Mouse (Mus musculus) embryonic facial prominence, embryonic 12.5 days (tissue): ENCODE measurements at regions not wholly inside any gene's neighbourhood (a gene's known extent, or its start where the extent isn't known, plus 50 kb on each side); places are given as distances from the start of the nearest gene placed in this dataset.

Source experiments
- ATAC-seq: fragments of 200-750 bp; cut with Nextera tagmentation; 2 replicates; pipeline ENCODE4 v1.8.0; 2017; ENCODE audit not compliant: insufficient number of reproducible peaks, insufficient read depth, low FRiP score, low TSS enrichment
- H3K27ac ChIP-seq: fragments of 300-500 bp; sonication (generic); 2 replicates; pipeline ENCODE4 v1.5.1; 2016; ENCODE audit warnings: mild to moderate bottlenecking
- H3K27me3 ChIP-seq: fragments of 300-500 bp; sonication (generic); 2 replicates; pipeline ENCODE4 v1.6.1; 2016; ENCODE audit warnings: mild to moderate bottlenecking, moderate library complexity
- H3K36me3 ChIP-seq: fragments of 300-500 bp; sonication (generic); 2 replicates; pipeline ENCODE4 v1.6.1; 2016; ENCODE audit warnings: mild to moderate bottlenecking
- H3K4me1 ChIP-seq: fragments of 300-500 bp; sonication (generic); 2 replicates; pipeline ENCODE4 v1.6.1; 2016
- H3K4me2 ChIP-seq: fragments of 300-500 bp; sonication (generic); replicated peaks from 2 replicates; pipeline ENCODE4 v1.6.1; 2016; ENCODE audit warnings: mild to moderate bottlenecking, moderate library complexity
- H3K4me3 ChIP-seq: fragments of 300-500 bp; sonication (generic); 2 replicates; pipeline ENCODE4 v1.5.1; 2016; ENCODE audit warnings: mild to moderate bottlenecking
- H3K9ac ChIP-seq: fragments of 300-500 bp; sonication (generic); 2 replicates; pipeline ENCODE4 v1.6.1; 2016; ENCODE audit warnings: mild to moderate bottlenecking, moderate library complexity
- H3K9me3 ChIP-seq: fragments of 300-500 bp; sonication (generic); 2 replicates; pipeline ENCODE4 v1.6.1; 2016; ENCODE audit warnings: mild to moderate bottlenecking, moderate library complexity
- WGBS: fragments of 180-500 bp; shearing (Covaris S2); methylation state at CpG from one replicate; pipeline ENCODE4 v1.1.7; 2016; 5-methylcytosine and 5-hydroxymethylcytosine counted together

- Histone ChIP-seq H3K27me3 (no peaks in the 10 kb centered on the region), H3K9me3 (no peaks in the 10 kb centered on the region), H3K27ac (no peak overlapping the region), H3K9ac (no peak overlapping the region), H3K4me3 (no peak overlapping the region), H3K36me3 (no peaks in the 10 kb centered on the region), H3K4me1 (no peaks in the 10 kb centered on the region), H3K4me2 (no peak overlapping the region)
- 92% methylated on average over 3 of the region's 3 CpGs for WGBS
- ATAC-seq = no peak
Observed at GRCm38 (mm10) chr12:96117553-96117952, 425.5 kb downstream of the Flrt2 start.

GRCm38 (mm10) chr12:96124156-96124931, 432.3 kb downstream of the Flrt2 start:
- ATAC-seq = no peak
- Histone ChIP-seq H3K27ac (no peak overlapping the region), H3K27me3 (no peaks in the 10 kb centered on the region), H3K4me3 (no peak overlapping the region), H3K4me1 (no peaks in the 10 kb centered on the region), H3K9ac (no peak overlapping the region), H3K36me3 (no peaks in the 10 kb centered on the region), H3K4me2 (no peak overlapping the region), H3K9me3 (no peaks in the 10 kb centered on the region)
- WGBS = 90% methylated on average over 2 of the region's 2 CpGs

- H3K4me2 ChIP-seq = no peak overlapping the region
- H3K4me1 ChIP-seq = no peaks in the 10 kb centered on the region
- no peaks in the 10 kb centered on the region for H3K27me3 ChIP-seq
- no peaks in the 10 kb centered on the region for H3K36me3 ChIP-seq
- no peak overlapping the region for H3K27ac ChIP-seq
- H3K4me3 ChIP-seq = no peak overlapping the region
- no peaks in the 10 kb centered on the region for H3K9me3 ChIP-seq
- ATAC-seq = no peak
- no peak overlapping the region for H3K9ac ChIP-seq
- 61% methylated on average over 4 of the region's 4 CpGs for WGBS
Observed at GRCm38 (mm10) chr12:96129870-96130454, 437.9 kb downstream of the Flrt2 start.

- Histone ChIP-seq H3K4me1 (no peaks in the 10 kb centered on the region), H3K36me3 (no peaks in the 10 kb centered on the region), H3K4me3 (no peak overlapping the region), H3K9me3 (no peaks in the 10 kb centered on the region), H3K4me2 (no peak overlapping the region), H3K27ac (no peak overlapping the region), H3K9ac (no peak overlapping the region), H3K27me3 (no peaks in the 10 kb centered on the region)
- no peak for ATAC-seq
- WGBS = 72% methylated on average over 9 of the region's 9 CpGs
Observed at GRCm38 (mm10) chr12:96130796-96131512, 438.9 kb downstream of the Flrt2 start.

GRCm38 (mm10) chr12:96134136-96134535, 442.1 kb downstream of the Flrt2 start:
- WGBS = 62% methylated on average over 5 of the region's 5 CpGs
- Histone ChIP-seq H3K4me1 (no peaks in the 10 kb centered on the region), H3K4me3 (no peak overlapping the region), H3K36me3 (no peaks in the 10 kb centered on the region), H3K27me3 (no peaks in the 10 kb centered on the region), H3K9me3 (no peaks in the 10 kb centered on the region), H3K9ac (no peak overlapping the region), H3K27ac (no peak overlapping the region), H3K4me2 (no peak overlapping the region)
- no peak for ATAC-seq

GRCm38 (mm10) chr12:96141748-96142147, 449.7 kb downstream of the Flrt2 start:
- Histone ChIP-seq H3K9me3 (no peaks in the 10 kb centered on the region), H3K27me3 (no peaks in the 10 kb centered on the region), H3K4me2 (no peak overlapping the region), H3K4me3 (no peak overlapping the region), H3K9ac (no peak overlapping the region), H3K27ac (no peak overlapping the region), H3K36me3 (no peaks in the 10 kb centered on the region), H3K4me1 (no peaks in the 10 kb centered on the region)
- ATAC-seq = no peak
- WGBS = 35% methylated on average over 2 of the region's 2 CpGs

GRCm38 (mm10) chr12:96154095-96154494, 462.1 kb downstream of the Flrt2 start:
- H3K9ac ChIP-seq = no peak overlapping the region
- no peak overlapping the region for H3K4me2 ChIP-seq
- H3K9me3 ChIP-seq = no peaks in the 10 kb centered on the region
- no peaks in the 10 kb centered on the region for H3K27me3 ChIP-seq
- H3K4me1 ChIP-seq = no peaks in the 10 kb centered on the region
- 59% methylated on average over 3 of the region's 3 CpGs for WGBS
- H3K36me3 ChIP-seq = no peaks in the 10 kb centered on the region
- ATAC-seq = no peak
- no peak overlapping the region for H3K4me3 ChIP-seq
- no peak overlapping the region for H3K27ac ChIP-seq

- no peak overlapping the region for H3K4me3 ChIP-seq
- no peaks in the 10 kb centered on the region for H3K27me3 ChIP-seq
- no peaks in the 10 kb centered on the region for H3K36me3 ChIP-seq
- H3K4me1 ChIP-seq = no peaks in the 10 kb centered on the region
- no peak overlapping the region for H3K9ac ChIP-seq
- no peak overlapping the region for H3K4me2 ChIP-seq
- H3K27ac ChIP-seq = no peak overlapping the region
- 86% methylated on average over 1 of the region's 1 CpGs for WGBS
- no peak for ATAC-seq
- H3K9me3 ChIP-seq = no peaks in the 10 kb centered on the region
Observed at GRCm38 (mm10) chr12:96167551-96167950, 475.5 kb downstream of the Flrt2 start.

GRCm38 (mm10) chr12:96198928-96199327, 506.9 kb downstream of the Flrt2 start:
- no peaks in the 10 kb centered on the region for H3K36me3 ChIP-seq
- no peak overlapping the region for H3K9ac ChIP-seq
- H3K27ac ChIP-seq = no peak overlapping the region
- H3K9me3 ChIP-seq = no peaks in the 10 kb centered on the region
- no peak for ATAC-seq
- no peak overlapping the region for H3K4me3 ChIP-seq
- H3K4me2 ChIP-seq = no peak overlapping the region
- WGBS = 65% methylated on average over 1 of the region's 1 CpGs
- no peaks in the 10 kb centered on the region for H3K27me3 ChIP-seq
- H3K4me1 ChIP-seq = no peaks in the 10 kb centered on the region

- Histone ChIP-seq H3K27me3 (no peaks in the 10 kb centered on the region), H3K4me1 (no peaks in the 10 kb centered on the region), H3K9ac (no peak overlapping the region), H3K4me2 (no peak overlapping the region), H3K9me3 (no peaks in the 10 kb centered on the region), H3K36me3 (no peaks in the 10 kb centered on the region), H3K27ac (no peak overlapping the region), H3K4me3 (no peak overlapping the region)
- ATAC-seq = no peak
- WGBS = 92% methylated on average over 1 of the region's 1 CpGs
Observed at GRCm38 (mm10) chr12:96201855-96202254, 509.8 kb downstream of the Flrt2 start.

GRCm38 (mm10) chr12:96226446-96226845, 534.4 kb downstream of the Flrt2 start:
- Histone ChIP-seq H3K36me3 (no peaks in the 10 kb centered on the region), H3K27me3 (no peaks in the 10 kb centered on the region), H3K9me3 (no peaks in the 10 kb centered on the region), H3K27ac (no peak overlapping the region), H3K4me3 (no peak overlapping the region), H3K9ac (no peak overlapping the region), H3K4me1 (no peaks in the 10 kb centered on the region), H3K4me2 (no peak overlapping the region)
- 71% methylated on average over 1 of the region's 1 CpGs for WGBS
- ATAC-seq = no peak

GRCm38 (mm10) chr12:96228714-96229113, 536.7 kb downstream of the Flrt2 start:
- Histone ChIP-seq H3K36me3 (no peaks in the 10 kb centered on the region), H3K27ac (no peak overlapping the region), H3K4me2 (no peak overlapping the region), H3K4me1 (no peaks in the 10 kb centered on the region), H3K9ac (no peak overlapping the region), H3K9me3 (no peaks in the 10 kb centered on the region), H3K4me3 (no peak overlapping the region), H3K27me3 (no peaks in the 10 kb centered on the region)
- ATAC-seq = no peak
- WGBS = 89% methylated on average over 3 of the region's 3 CpGs
